Mouse (Mus musculus): ENCODE results near the gene Cntn5.

The Cntn5 gene

DNA sequence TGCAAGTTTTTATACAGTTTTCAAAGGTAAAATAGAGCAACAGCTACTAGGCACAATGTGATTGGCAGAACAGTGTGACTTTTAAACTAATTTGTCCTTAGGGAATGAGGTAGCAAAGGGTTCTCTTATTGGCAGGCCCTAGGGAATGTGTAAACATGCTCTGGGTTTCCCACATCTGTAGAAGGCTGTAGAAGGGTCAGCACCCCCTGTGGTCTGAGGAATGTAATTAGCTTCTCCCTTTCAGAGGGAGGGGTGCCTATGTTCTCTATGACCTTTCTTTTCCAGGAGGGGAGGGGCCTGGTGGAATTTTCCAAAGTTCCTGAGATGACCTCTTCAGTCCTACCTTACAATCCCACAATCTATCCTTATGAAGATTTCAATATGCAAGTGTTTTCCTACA lies 673.6 kb downstream of the Cntn5 start:
- no peak for DNase-seq (ENCODE audit: low read depth, low spot score)

- no peak for DNase-seq (ENCODE audit: low read depth, low spot score)
Measured at GRCm38 (mm10) chr9:10229716-10230115, 674.9 kb downstream of the Cntn5 start.

GRCm38 (mm10) chr9:10226013-10226412 lies 678.6 kb downstream of the Cntn5 start:
- DNase-seq (ENCODE audit: low read depth, low spot score): no peak

- no peak for DNase-seq (ENCODE audit: low read depth, low spot score)
Measured at GRCm38 (mm10) chr9:10186063-10186462, 718.5 kb downstream of the Cntn5 start.

- no peak for DNase-seq (ENCODE audit: low read depth, low spot score)
Measured at GRCm38 (mm10) chr9:10170526-10170925, 734.0 kb downstream of the Cntn5 start.

DNA sequence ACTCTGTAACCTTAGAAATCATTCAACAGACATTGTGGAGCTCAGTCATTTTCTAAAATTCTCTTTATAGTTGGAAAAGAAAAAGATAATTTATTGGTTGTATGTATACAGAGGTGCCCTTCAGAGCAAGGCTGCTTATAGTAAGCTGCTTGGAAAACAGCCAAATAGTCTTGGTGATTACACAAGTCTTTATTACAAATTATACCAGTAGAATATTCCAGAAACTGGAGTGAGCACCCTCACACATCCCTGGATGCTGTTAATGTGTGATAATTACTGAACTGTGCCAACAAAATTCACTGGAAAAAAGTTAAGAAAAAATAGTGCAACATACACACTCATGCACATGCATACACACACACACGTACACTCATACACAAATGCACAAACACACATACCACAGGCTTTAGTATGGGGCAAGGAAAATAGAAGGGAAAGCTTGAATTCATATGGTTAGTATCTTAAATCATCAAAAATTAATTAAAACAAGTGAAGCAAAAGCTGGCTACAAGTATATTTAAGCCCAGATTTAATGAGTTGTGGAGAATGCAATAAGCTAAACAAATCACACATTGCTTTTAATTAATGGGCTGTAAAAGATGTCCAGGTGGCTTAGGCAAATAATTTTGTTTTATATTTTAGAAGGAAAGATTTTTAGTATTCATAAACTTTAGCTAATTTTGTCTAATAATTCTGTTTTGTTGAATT lies 783.1 kb downstream of the Cntn5 start:
- no peak for DNase-seq (ENCODE audit: low read depth, low spot score)

DNA sequence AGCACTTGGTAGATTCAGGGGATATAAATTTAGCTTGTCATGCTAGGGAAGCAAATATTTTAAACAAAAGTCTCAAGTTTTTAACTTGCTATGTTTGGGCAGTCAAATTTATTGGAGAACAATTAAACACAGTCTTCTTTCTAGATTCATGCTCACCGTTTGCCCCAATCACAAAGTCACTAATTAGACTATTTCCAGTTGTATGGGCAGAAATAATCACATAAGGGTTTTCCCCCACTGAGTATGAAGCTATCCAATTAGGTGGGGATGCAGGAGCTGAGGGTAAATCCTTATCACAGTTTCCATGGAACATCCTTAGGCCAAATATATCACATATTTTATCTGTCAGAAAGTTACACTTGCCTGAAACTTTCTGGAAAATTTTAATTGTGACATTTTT lies 788.0 kb downstream of the Cntn5 start:
- no peak for DNase-seq (ENCODE audit: low read depth, low spot score)

DNA sequence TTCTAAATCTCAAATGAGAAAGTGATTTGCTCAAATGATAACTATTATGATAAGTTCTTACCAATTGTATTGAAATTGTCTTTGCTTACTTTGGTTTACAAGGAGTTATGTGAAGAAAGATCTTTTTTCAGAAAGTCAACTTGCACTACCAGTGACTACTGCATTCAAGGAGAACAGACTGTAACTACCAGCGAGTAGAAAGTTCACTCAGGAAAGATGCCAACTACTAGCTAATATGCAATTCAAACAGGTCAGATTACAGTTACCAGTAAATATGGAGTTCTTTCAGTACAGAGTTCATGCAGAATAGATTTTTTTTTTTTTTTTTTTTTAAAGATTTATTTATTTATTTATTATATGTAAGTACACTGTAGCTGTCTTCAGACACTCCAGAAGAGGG lies 795.4 kb downstream of the Cntn5 start:
- DNase-seq (ENCODE audit: low read depth, low spot score): no peak

GRCm38 (mm10) chr9:10107861-10108260 lies 796.7 kb downstream of the Cntn5 start:
- no peak for DNase-seq (ENCODE audit: low read depth, low spot score)

GRCm38 (mm10) chr9:10101812-10102440 lies 802.6 kb downstream of the Cntn5 start:
- DNase-seq (ENCODE audit: low read depth, low spot score): no peak

- DNase-seq (ENCODE audit: low read depth, low spot score): no peak
Measured at GRCm38 (mm10) chr9:10076282-10076681, 828.3 kb downstream of the Cntn5 start.

- no peak for DNase-seq (ENCODE audit: low read depth, low spot score)
Measured at GRCm38 (mm10) chr9:10073401-10073800, 831.2 kb downstream of the Cntn5 start.

GRCm38 (mm10) chr9:10072860-10073259 lies 831.7 kb downstream of the Cntn5 start:
- no peak for DNase-seq (ENCODE audit: low read depth, low spot score)

DNA sequence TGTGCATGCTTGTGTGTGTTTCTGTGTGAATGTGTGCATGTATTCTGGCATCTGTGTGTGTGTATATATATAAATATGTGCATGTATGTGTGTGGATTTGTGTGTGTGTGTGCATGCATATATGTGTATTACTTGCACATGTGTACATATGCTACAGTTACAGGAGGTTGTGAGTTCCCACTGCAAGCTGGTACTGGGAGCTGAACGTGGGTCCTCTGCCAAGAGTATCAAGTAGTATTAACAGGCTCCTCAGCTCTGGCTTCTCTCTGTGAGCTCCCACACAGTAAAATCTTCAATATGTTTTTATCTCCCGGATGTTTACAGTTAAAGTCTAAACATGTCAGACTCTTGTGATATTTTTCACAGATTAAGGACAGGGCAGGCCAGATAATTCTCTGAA lies 833.3 kb downstream of the Cntn5 start:
- no peak for DNase-seq (ENCODE audit: low read depth, low spot score)

GRCm38 (mm10) chr9:10044969-10045789 lies 859.4 kb downstream of the Cntn5 start:
- no peak for DNase-seq (ENCODE audit: low read depth, low spot score)

- no peak for DNase-seq (ENCODE audit: low read depth, low spot score)
Measured at GRCm38 (mm10) chr9:10043001-10043400, 861.6 kb downstream of the Cntn5 start.

DNA sequence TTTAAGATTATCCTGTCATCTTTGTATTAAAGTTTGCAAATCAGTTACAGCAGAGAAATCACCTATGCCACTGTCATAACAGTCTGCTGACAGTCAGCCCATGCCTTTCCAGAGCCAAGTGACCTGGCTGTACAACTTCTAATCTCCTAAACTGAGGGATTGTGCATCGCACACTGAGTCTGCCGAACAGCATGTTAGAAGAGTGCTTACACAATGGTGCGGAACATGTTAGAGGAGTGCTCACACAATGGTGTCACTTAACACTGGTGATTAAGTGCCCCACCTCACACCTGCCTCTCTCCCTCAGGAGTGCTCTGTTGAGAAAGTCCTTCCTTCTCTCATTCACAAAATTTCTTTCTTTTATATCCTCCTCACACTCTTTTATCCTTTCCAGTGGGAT lies 889.4 kb downstream of the Cntn5 start:
- DNase-seq (ENCODE audit: low read depth, low spot score): no peak

DNA sequence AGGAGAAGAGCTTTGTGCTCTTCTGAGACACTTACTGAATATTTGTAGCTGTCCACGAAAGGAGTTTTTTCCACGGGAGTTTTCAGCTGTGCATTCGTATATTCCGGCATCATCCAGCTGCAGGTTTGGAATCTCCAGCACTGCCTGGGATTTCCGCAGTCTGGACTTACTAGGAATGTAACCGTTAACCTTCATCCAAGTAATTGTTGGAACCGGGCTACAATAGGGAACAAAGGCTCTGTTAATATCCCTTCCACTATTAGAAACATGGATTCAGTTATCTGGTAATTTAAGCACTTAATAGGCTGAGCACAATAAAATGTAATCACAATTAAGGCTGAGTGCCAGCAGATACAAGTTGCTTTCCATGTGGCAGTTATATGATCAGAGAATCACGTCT lies 920.5 kb downstream of the Cntn5 start:
- no peak for DNase-seq (ENCODE audit: low read depth, low spot score)

DNA sequence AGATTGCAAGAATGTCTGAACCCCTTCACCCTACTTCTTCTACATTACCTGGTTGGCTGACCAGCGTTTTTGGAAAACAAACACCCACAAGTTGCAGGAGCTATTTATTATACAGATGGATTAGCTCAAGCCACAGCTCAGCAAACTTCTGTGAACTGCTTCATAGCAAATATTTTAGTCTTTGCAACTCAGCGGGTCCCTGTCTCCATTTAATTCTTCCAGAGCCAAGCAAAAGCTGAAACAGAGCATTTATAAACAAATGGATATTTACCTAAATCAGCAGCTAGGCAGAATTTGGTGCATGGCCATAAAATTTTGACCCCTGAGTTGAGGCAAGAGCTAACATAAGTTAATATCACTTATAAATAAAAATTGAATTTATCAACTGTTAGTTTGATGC lies 921.4 kb downstream of the Cntn5 start:
- DNase-seq (ENCODE audit: low read depth, low spot score): no peak

DNA sequence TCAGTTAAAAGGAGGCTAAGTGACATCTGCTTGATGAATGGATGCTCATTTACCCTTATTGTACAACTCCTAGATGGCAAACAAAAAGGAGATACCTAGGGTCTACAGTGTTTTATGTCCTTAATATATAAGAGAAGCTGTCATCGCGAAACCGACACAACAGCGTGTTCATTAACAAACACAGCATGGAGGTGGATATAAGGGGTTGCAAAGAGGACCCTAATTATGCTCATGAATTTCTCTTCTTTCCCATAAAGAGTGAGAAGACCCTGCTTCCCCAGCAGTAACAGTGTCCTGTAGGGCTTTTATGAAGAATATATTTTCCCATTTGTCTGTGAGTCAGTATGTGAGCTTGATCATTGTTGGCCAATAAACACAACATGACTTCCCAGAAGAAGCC lies 939.2 kb downstream of the Cntn5 start:
- no peak for DNase-seq (ENCODE audit: low read depth, low spot score)

GRCm38 (mm10) chr9:9960610-9961172 lies 943.9 kb downstream of the Cntn5 start:
- no peak for DNase-seq (ENCODE audit: low read depth, low spot score)

GRCm38 (mm10) chr9:9949346-9949745 lies 955.2 kb downstream of the Cntn5 start:
- no peak for DNase-seq (ENCODE audit: low read depth, low spot score)
